Mouse (Mus musculus) thymus, postnatal 36 days (tissue): ENCODE results near the gene Kif7.

Experiments used
- DNase-seq, 2 experiments: peaks; one replicate each; pipeline ENCODE4 v3.0.0; 2022; ENCODE audit warnings: mixed read lengths in 2 of 2

Gene Kif7

DNA sequence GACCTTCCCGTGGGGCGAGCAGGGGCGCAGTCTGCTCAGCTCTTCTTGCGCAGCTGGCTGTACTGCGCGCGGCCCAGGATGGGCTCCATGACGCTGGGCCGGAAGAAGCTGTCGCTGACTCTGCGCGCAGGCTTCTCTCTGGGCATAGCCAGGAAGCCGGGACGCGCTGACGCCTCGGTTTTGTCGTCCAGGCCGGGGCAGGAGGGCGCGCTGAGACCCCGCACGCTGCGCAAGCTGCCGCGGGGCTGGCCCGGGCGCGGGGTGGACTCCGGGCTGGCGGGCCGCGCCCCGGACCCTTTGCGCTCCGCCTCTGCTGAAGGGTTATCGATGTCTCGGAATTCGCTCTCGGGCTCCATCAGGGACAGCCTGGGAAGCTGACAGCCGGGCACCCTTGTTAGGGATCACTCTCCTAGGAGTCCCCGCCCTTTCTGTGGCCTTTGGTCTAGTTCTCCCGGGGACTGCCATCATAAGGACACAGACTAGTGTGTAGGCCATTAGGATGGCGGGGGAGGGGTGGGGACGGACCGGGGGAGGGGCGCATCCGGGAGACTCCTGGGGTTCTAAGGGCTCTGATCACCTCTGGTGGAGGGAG, 6.0 kb upstream of the Kif7 start:
- DNase-seq, result peak; percentile 76 to 82

- no peak for DNase-seq
Measured at GRCm38 (mm10) chr7:79710831-79711230, 4.7 kb downstream of the Kif7 start.

DNA sequence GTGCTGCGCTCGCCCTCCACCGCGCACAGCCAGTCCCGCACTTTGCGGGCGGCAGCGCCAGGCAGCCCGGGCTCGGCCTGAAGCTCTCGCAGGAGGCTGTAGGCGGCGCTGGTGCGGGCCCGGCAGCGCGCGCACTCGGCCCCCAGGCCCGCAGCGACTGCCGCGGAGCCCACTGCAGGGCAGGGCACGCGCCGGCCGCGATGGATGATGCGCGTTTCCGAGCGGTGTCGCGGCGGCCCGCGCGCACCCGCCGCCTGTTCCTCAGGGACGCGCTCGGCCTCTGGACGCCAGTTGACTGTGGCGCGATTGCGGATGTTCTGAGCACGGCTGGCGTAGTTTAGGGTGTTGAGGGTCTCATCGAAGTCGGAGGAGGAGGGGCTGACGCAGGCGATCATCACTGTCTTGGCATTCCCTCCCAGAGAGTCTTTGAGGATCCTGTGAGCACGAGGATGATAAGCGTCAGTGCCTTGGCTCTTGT, 5.4 kb downstream of the Kif7 start:
- no peak for DNase-seq

GRCm38 (mm10) chr7:79705210-79705609, 10.3 kb downstream of the Kif7 start:
- DNase-seq, result no peak

DNA sequence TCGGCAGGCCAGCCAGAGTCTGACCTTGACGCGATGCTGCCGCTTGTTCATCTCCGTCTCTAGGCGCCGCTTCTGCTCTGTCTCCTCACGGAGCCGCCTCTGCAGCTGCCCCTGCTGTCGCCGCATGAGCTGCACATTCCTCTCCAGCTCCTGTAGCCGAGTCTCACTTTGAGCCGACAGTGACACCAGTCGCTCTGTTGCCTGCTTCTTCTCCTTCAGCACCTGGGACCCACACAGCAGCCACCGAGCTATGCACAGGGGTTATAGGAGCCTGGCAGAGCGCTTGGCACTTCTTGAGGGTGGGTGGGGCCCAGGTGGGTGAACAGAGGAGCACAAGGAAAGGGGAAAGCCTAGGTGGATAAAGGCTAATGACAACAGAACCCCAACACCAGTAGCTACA, 12.8 kb downstream of the Kif7 start:
- no peak for DNase-seq

- no peak for DNase-seq
Measured at GRCm38 (mm10) chr7:79696495-79696894, 19.0 kb downstream of the Kif7 start.

- no peak for DNase-seq
Measured at GRCm38 (mm10) chr7:79680231-79680630, 35.3 kb downstream of the Kif7 start.

GRCm38 (mm10) chr7:79679186-79679585, 36.3 kb downstream of the Kif7 start:
- no peak for DNase-seq

- DNase-seq, result no peak
Measured at GRCm38 (mm10) chr7:79670900-79671604, 44.5 kb downstream of the Kif7 start.

DNA sequence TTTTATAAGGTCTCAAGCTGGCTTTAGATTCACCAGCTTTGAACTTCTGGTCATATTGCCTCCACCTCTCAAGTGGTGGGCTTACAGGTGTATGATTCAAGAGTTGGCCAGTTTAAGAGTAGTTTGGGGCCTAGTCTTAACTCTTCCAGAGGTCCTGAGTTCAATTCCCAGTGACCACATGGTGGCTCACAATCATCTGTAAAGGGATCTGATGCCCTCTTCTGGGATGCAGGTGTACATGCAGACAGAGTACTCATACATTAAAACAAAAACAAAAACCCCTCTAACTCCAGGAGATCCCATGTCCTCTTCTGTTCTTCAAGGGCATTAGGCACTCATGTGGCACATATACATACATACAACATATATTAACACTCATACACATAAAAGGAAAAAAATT, 48.8 kb downstream of the Kif7 start:
- no peak for DNase-seq

DNA sequence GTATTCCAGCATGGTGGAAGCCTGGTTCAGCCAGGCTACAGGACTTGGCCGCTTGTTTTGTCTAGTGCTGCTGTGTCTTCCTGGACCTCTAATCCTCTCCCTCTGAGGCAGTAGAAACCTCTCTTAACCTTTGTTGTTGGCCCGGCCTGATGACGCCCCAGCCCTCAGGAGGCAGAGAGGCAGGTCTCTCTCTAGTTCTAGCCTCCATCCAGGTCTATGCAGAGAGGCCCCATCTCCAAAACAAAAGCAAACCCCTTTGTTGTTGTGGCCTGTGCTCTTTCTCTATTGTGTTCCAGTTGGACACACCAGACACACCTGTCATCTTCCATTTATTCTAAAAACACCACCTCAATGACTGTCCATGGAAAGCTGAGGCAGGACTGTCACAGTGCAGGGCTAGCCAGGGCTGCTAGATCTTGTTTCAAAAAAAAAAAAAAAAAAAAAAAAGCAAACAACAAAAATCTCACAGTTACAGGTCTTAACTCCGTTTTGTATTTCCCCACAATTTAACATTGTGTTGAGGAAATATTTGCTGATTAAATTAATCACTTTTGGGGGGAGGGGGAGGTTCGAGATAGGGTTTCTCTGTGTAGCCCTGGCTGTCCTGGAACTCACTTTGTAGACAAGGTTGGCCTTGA, 54.1 kb downstream of the Kif7 start:
- DNase-seq, result no peak

DNA sequence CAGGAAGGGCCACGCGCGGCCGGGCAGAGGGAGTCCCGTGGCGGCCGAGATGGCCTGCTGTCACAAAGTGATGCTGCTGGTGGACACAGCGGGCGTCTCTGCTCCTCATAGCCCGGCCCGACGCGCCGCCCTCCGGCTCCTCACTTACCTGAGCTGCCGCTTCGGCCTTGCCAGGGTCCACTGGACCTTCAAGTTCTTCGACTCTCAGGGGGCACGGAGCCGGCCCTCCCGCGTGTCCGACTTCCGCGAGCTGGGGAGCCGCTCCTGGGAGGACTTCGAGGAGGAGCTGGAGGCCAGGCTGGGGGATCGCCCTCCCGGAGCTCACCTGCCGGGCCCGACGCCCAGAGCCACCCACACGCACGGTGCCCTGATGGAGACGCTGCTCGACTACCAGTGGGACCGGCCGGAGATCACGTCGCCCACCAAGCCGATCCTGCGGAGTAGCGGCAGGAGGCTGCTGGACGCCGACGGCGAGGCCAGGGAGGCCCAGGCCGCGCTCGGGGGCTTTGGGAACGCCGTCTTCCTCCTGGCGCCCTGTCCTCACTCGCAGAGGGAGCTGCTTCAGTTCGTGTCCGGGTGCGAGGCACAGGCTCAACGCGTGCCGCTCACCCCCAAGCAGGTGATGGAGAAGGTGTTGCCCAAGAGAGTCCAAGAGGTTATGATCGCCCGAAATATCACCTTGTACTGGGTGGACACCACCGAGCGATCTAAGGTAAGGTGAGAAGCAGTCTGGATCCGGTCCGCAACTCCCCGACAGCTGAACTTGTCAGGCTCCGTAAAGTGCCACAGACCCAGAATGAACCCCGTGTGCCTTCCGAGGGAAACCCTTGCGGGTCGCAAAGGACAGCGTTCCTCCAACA, 55.0 kb downstream of the Kif7 start:
- DNase-seq, result no peak

- DNase-seq, result peak; percentile 98
Measured at GRCm38 (mm10) chr7:79659578-79660290, 55.8 kb downstream of the Kif7 start, which contains the start of gene Ticrr. Gene Ticrr, plus strand, starts transcription at chr7:79660196.

GRCm38 (mm10) chr7:79654586-79654985, 60.9 kb downstream of the Kif7 start:
- DNase-seq, result no peak

- DNase-seq, result no peak
Measured at GRCm38 (mm10) chr7:79654185-79654584, 61.3 kb downstream of the Kif7 start.

DNA sequence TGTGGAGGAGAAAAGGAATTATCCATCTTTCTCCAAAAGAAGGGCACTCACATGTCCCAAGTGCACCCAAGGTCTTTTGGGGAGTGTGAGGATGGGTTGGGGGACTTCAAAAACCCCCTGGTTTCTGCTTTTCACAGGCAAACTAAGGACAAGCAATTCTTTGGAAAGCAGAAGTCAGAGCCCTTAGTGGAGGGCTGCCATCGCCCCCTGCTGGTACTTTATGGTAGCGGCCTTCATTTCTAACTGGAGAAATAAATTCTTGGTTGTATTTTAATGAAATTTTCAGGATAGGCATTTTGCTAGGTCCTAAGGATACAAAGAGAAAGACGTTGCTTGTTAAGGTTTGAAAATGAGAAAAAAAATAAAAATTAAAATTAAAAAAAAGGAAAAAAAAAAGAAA, 66.5 kb downstream of the Kif7 start:
- DNase-seq, result peak; percentile 16 to 17
